Mouse (Mus musculus) layer of hippocampus, adult 8-10 months (tissue): ENCODE data around the gene Map4k3. TPM values are rescaled to one million over a fixed set of nuclear protein-coding genes. Genes with fewer than 3 reads are reported as not detected.
"Not testable (repeated sequence)": the region's sequence is repeated elsewhere in the genome, so short reads cannot be mapped to it uniquely, and the experiment has no call there.

ENCODE experiments used
- DNase-seq, 2 experiments: peaks; one replicate each; pipeline ENCODE4 v3.0.0; 2022; ENCODE audit warnings: low spot score in 2 of 2
- total RNA-seq, 4 experiments: library from RNA; stranded (reverse); gene quantifications; 2 replicates each; pipeline ENCODE4 v1.2.4; 2022

The Map4k3 gene
- total RNA-seq, result 10 to 100 TPM; 78.0 to 94.1 (median 85.5) TPM

DNA sequence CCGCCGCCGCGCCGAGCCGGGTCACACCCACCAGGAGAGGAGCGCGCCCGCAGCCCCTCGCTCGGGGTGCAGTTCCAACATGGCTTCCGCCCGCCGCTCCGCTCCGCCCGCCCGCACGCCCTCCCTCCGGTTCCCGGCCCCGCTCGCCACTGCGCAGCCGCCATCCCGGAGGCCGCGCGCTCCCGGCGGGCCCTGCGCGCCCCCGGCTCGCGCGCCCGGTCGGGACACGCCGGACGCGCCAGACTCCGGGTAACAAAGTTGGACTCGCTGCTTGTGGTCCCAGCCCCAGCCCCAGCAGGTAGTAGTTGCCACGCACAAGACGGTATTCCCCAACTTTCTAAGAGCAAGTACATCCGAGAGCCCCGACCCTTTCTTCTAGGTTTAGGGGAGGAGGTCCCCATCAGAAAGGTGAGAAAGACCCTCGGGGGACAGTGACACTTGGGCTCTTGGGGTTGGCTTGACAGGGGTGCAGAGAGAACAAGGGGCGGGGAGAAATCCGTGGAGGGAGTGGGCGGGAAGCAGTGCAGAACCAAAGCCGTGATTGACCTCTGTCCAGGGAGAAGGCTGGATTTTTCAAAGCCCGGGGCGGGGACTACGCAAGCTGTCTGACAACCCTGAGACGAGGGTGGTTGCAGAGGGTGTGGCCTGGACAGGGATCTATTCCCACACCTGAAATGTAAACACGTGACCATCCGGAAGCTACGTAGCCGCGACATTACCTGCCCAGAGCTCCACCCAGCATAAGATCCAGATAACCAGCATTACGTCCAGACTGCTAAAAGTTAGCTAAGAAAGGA lies at the start of gene Map4k3:
Gene Map4k3 (minus strand): TSS at position 424 of the 797 bp plus-strand sequence.
- peak; percentile 64 to 70 for DNase-seq

GRCm38 (mm10) chr17:80777581-80777980 lies 49.3 kb upstream of the Map4k3 start:
- DNase-seq, result no peak

DNA sequence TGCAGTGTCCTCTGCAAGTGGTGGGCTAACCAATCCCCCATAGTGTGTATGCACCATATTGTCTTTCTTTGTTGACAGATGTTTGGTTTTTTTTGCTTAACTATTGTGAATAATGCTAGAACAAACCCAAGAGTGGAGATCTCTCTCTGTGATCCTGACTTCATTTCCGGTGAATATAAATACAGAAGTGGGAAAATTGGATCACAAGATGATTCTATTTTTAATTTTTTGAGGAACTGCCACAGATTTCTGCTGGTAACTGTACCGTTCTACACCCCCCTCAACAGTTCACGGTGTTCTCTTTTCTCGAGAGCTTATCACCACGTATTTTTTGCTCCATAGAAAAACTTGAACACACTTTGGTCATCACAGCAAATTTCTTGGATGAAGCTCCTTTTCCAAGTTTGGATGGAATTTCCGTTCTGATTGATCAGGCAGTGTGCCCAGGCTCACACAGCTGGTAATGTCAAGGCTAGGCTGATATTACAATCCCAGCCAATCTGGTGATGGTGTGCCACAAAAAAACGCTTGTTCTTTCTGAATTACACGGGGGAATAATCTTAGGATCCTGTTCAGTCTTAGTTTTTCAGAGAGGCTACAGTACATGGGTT lies 47.0 kb upstream of the Map4k3 start:
- peak in 1 of 2 experiments; percentile 30 for DNase-seq

DNA sequence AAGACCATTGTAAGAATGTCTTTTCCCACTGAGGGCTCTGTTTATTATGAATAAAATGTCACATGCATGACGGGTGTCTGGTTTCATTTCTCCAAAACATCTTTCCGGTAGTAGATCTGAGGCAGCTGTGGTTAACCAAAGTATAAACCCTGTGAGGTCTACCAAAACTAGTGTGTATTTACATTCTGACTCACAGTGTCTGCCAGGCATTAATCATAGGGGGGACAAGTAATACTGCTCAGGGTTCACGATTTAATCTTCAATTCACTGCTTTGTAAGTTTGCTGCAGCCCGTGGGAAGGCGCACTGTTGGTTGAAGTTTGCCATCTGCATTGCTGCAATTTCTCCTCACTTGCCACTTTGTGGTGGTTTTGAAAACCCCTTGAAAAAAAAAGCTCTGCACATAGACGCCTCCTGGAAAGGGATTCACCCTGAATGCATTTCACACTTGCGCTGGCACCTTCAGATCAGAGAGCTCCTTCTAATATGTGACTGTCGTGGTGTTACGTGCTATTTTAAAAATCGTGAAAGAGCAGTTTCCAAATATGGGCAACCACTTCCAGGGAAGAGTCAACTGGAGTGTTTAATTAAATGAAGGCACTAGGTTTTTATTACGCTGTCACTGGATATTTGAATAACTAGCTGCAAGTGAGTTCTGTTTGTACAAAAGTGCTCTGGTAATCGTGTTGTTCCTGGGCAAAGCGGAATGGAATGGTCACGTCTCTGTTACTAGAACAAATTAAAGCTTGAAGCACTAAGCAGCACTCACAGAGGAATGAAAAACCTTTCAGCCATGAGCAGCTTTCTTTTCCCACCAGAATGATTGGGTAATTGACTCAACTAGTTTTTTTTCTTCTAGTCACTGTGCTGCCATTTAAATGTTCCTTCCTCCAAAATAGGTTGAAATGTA lies 44.5 kb upstream of the Map4k3 start:
- no peak for DNase-seq

DNA sequence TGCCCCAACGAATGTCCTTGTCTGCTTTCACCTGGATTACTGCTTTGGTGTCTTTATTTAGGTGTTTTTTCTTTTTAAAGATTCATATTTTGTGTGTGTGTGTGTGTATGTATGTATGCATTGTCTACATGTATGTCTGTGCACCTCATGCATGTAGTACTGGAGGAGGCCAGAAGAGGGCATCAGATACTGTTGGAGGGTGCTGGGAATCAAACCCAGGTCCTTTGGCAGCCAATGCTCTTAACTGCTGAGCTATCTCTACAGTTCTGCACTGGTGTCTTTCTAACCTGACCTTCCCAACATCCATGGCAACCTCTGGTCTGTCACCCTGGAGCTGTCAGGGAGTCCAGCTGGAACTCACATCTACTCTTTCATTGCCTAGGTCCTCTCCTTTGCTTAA lies 41.8 kb upstream of the Map4k3 start:
- DNase-seq, result no peak

DNA sequence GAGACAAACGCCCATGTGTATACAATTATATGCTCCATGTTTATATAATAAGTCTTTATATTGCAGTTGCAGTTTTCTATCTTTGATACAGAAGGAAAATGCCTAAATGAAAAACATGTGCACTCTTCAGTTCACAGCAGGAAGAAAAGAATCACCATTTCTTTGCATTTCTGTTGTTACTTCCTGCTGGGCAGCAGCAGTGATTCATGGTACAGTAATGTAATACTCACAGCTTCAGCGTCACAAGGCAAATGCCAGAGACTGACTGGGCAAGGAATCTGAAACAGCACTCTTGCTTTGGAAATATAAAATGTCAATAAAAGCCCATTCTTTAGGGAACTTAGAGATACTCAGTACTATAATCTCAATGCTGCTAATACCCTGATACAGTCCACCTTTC lies 36.9 kb upstream of the Map4k3 start:
- DNase-seq, result no peak

DNA sequence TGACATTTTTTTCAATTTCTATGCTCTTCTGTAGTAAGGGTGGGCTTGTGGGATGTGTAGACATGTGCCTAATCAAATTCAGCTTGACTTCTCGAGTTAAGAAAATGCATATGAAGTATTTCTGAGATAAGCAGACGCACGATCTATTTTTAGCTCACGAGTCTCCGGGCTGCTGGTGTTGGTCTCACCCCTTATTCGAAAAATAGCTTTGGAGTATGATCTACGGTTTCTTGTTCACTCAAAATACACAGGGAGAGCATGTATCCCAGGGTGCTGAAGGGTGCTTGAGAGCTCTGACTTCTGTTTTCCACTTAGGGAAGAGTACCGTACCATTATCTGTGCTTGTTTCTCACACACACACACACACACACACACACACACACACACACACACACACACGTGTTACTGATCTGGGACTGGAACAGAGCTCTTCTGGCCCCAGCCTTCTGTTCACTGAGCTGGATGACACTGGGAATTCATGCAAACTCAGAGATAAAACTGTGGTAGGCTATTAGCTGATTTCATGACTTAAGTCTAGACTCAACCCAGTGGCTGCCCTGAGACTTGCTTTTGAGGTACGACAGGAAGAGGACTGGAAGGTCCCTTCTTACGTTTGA lies 34.9 kb upstream of the Map4k3 start:
- no peak for DNase-seq

DNA sequence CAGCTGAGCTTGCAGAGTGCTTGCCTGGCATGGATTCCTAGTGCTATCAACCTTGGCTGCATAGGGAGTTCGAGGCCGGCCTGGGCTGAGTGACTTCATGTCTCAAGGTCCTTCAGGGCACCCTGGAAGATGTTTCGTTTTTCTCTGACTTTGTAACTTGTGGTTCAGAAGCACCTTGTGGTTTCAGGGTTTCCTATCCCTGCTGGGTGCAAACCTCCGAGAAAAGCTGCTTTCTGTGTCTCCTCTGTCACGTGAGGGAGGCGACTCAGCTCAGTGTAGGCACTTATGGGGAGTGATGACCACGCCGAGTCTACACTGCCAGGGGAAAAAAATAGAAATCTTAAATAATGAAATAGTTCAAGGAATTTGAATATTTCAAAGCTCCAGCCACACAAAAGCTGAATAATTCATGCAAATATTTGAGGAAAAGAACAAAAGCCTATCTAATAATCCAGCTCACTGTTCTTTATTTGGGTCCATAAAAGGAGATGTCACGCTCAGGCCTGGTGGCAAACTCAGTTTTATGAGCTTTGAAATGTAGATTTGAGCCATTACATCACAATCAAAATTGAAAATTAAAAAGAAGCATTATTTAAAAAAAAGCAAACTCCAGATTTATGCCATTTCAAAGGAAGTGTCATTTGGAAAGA lies 34.2 kb upstream of the Map4k3 start:
- DNase-seq, result no peak

- not testable (repeated sequence) for DNase-seq
These were observed 32.9 kb upstream of the Map4k3 start for GRCm38 (mm10) chr17:80761191-80761590.

DNA sequence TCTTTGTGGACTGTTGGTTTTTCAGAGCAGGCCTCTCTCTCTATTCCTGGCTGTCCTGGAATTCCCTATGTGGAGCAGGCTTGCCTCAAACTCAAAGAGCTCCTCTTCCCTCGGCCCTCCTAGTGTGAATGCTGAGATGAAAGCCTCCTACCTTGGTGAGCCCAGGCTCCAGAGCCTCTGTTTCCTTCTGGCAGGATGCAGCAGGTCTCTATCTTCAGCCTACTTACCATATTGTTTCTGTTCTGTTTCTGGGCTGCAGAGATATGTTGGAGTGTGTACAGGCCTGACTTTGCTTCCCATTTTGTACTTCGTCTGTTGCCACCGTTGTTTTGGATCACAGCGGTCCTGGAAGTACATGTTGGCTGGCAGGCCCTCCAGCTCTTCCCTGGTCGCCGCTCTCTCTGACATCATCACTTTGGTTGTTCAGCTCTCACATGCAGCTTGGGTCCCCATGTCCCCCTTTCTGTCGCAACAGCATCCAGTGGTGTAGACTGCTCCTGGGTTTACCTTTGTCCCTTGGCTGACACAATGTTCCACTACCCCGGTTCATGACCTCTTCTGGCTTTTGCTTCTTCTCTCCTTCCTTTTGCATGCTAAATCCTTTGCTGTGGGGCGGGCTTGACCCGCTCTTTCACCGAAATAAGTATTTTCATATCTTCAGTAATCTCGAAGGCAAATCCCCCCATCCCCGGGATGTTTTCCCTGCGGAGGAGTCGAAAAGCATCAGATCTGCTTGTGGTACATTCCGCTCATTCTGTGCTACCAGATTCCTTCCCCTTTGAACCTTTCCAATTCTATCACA lies 32.3 kb upstream of the Map4k3 start:
- DNase-seq, result peak in 1 of 2 experiments; percentile 29

DNA sequence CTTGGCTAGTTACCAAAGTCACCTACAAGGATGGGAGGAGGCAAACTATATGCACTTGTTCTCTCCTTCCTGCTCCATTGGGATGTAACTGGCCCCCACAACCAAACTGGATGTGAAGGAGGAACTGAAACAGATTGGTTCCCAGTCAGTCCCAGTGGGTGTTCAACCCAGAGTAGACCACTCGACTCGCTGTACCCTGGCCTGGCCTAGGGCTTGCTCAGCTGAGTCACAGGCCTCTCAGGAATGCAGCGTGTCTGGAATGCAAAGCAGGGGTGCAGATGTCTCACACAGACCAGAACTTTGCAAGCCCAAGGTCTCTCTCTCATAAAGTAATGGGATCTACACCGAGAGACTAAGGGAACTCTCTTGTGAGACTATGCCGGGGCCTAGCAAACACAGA lies 27.8 kb upstream of the Map4k3 start:
- DNase-seq, result no peak

- peak in 1 of 2 experiments; percentile 23 for DNase-seq
These were observed 27.0 kb upstream of the Map4k3 start for GRCm38 (mm10) chr17:80755076-80755871.

DNA sequence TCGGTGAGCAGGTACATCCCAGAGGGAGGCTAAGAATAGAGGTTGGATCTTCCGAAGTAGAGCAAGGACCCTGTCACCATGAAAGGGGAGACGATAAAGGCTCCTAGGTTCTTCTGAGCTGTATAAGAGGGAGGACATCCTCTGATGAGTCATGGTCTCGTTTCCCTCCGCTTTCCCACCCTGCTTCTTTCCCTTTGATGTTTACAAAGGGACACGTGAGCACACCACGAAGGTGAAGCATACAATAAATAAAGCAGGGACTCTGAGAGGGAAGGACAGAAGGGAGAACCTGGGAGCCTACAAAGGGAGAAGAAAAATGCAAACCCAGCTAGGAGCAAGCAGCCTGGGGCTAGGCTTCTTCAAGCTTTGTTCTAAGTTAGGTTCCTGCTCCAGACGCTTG lies 26.3 kb upstream of the Map4k3 start:
- no peak for DNase-seq

DNA sequence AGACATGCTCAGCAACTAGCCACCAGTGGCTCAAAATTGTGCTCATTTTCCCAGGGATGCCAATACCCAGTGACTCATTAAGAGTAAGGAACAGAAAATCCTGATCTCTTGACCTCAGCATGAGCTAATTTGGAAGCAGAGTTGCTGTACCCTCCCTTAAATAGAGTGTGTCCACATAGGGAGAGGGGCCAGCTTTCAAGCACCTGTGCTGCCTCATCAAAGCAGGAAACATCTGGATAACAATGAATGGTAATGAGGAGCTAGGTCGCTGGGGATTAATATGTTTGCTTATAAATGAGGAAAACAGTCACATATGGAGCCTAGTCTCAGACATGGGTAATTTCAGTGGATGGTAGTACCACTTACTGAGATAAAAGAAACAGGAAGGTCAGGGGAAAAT lies 24.2 kb upstream of the Map4k3 start:
- DNase-seq, result no peak

DNA sequence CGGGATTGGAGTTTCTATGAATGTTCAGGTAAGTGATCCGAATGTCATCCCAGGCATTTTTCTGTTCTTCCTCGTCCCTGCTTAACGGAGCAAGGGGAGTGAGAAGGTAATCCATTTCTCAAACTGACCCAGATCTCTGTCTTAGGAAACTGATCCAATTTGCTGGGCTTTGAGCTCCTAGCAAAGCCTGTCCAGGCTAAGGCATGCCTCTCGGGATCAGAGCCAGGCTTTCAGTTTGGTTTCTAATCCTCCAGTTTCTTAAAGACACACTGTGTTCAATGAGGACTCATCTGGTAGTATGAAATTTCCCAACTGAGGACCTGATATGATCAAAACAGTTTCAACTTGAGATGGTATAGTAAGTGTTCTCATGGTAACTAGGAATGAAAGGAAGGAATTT lies 11.1 kb upstream of the Map4k3 start:
- no peak for DNase-seq

DNA sequence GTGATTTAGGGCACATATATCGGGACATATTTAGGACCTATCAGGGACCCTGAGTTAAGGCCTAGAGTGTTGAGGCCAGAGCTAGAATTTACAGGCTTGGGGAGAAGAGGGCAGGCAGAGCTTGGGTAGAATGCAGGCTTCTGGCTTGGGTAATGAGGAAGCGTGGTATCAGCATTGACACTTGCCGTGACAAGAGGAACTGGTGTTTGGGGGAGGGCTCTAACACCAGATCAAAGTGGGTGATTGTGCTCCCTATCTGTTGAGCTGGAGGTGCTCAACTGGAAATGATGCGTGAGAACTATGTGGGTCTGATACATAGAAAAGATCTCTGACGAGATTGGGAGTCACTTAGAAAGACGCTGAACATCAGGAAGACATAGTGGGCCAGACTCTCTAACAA lies 6.4 kb upstream of the Map4k3 start:
- no peak for DNase-seq

DNA sequence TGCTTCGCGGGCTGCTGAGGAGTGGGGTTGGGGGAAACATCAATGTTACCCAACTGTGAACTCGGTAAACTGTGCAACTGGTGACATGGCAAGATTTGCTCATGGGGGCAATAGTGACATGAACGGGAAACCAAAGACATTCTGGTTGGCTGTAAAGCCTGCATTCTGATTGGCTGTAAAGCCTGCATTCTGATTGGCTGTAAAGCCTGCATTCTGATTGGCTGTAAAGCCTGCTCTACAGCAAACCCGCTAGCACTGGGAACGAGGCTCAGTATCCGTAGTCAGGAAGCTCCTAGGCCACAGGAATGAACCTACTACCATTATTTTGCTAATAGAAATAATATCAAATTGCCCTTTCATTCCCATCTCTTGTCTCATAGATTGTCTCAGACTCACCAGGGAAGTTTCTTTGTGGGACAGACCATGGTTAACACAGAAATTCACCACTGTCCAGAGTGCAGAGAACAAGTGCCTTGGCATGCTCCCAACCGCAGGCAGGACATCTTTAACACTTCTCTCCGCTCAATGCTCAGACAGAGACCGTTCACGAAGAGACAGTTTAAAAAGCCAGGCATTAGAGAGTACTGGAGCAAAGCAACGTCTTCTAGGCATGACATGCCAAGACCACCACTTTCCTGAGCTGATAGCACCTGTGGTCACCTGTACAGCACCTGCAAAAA lies 5.0 kb upstream of the Map4k3 start:
- DNase-seq, result no peak

DNA sequence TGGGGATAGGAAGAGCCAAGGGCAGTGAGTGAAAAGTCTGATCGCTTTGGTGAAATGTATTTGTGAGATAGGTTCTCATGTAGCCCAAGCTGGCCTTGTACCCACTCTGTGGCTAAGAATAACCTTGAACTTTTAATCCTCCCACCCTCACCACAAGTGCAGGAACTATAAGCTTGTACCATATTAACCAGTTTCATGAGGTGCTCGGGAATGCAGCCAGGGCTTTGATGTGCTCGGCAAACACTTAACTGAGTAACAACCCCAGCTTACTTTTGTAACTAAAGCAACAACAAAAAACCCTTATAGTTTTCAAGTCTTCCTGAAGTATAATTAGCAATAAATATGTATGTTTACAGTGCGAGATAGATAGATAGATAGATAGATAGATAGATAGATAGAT lies 4.0 kb upstream of the Map4k3 start:
- no peak for DNase-seq

DNA sequence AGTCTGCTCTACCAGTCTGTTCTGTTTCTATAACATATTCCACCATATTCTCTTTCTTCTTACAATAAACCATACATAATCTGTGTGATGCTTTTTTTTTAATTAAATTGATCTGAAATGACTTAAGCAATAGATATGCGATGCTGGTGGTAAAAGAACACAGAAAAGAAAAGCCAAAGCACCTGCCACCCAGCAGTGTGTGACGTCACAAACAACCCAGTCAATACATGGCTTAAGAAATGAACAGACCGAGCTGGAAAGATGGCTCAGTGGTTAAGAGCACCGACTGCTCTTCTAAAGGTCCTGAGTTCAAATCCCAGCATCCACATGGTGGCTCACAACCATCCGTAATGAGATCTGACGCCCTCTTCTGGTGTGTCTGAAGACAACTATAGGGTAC lies 2.0 kb upstream of the Map4k3 start:
- not testable (repeated sequence) for DNase-seq
